Mouse (Mus musculus): ENCODE results near the gene Sema3a.

Sema3a gene

DNA sequence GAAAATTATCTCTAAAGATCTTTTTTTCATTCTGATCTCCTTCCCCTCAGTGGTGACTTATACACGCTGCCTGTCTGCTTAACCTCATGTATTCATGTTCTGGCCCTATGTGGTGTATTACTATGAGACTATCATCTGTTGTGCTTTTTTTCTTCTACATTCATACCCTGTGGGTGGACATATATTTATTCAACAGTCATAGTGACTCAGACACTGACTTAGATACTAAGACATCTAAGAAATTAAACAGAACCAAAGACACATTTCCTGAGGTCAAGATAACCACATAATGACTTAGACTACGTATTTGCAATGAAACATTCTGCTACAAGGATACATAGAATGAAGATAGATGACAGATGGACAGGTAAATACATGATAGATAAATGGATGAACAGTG lies 239.9 kb downstream of the Sema3a start:
- TF ChIP-seq GATA4 (IDR thresholded peaks at IDR 0.05; ENCODE audit: insufficient replicate concordance, low read length) = no peak

DNA sequence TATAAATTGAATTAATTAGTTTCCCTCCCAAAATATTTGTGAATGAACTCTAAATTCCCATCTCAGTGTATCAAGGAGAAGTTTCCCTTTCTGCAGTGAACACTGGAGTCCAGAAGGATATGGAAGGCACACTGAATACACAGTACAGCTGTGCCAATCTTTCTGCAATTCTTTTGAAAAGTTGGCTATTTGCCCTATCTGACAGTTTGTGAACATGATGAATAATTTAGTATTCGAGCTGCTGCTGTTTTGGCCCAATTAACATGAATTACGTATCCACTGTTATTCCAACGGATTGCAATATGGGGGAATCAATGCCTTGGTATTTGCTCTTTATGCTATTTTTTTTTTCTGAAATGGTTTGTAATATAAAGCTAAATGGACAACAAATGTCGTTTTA lies 254.0 kb downstream of the Sema3a start:
- no peak for TF ChIP-seq GATA4 (IDR thresholded peaks at IDR 0.05; ENCODE audit: insufficient replicate concordance, low read length)

DNA sequence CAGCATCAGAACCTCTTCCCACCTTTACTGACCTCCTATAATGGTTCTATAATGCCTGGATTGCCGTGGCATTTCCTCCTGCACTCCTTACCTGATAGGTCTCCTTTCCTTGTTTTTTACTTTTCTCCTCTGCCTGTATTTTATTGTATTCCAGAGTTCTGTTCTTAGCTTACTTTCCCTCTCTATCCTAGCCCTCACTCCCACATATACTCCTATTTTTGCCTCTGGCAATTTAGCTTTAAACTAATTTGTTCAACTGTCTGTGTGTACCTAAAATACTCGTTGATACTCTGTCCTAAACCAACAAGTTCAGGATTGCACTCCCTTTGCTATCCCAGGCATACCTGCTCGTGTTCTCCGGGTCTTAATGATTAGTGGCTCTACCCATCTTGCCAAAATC lies 258.8 kb downstream of the Sema3a start:
- TF ChIP-seq GATA4 (IDR thresholded peaks at IDR 0.05; ENCODE audit: insufficient replicate concordance, low read length) = no peak

DNA sequence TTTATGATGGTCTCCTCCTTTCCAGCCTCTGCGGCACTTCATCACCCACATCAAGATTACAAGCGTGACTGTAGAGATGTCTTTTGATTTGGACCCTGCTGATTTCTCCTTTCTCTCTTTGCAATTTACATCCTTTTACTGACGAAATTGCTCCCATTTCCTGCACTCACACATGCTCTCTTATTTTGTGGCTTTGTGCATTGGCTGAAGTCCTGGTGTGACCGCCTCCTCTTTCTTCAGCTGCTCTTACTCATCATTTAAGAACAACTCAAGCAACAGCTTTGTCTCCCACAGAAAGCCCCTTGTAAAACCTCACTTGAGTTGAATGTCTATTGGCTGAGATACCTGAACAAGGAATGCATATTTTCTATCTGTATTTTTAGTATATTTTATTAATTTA lies 259.5 kb downstream of the Sema3a start:
- no peak for TF ChIP-seq GATA4 (IDR thresholded peaks at IDR 0.05; ENCODE audit: insufficient replicate concordance, low read length)

DNA sequence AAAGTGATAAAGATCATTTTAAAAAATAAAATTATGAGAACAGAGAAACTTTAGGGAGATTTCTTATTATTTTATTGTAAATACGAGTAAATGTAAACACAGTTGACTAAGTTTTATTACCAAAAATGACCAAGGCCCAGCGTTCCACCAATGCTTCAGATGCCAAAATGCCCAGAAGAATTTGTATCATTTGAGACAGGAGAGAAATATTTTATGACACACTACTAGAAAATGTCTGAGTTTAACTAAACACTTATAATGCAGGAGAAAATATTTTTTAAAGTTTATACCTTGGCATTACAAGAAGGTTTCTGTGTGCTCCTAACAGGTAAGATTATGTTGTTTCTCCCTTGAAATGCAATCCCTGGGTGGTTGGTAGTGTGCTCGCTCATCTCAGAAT lies 261.4 kb downstream of the Sema3a start:
- TF ChIP-seq GATA4 (IDR thresholded peaks at IDR 0.05; ENCODE audit: insufficient replicate concordance, low read length) = no peak

GRCm38 (mm10) chr5:13387679-13388078 lies 262.5 kb downstream of the Sema3a start:
- TF ChIP-seq GATA4 (IDR thresholded peaks at IDR 0.05; ENCODE audit: insufficient replicate concordance, low read length) = no peak

- TF ChIP-seq GATA4 (IDR thresholded peaks at IDR 0.05; ENCODE audit: insufficient replicate concordance, low read length) = no peak
Measured at GRCm38 (mm10) chr5:13389995-13390394, 264.8 kb downstream of the Sema3a start.

DNA sequence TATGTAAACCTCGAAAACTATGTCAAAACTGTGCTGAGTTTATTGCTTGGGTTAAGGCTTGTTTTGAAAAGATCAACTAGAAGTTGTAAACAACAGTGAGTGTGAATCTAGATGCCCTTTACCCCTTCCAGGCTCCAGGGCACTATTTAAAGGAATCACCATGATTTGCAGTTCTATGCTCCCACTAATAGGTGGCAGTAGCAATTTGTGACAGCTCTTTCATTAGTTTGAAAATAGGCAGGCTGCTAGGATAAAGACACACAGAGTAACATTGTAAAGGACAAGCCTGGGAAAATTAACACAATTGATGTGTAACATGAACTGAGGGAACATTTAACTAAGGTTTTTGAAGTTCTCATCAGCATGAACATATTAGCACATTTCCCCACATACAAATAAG lies 280.2 kb downstream of the Sema3a start:
- TF ChIP-seq GATA4 (IDR thresholded peaks at IDR 0.05; ENCODE audit: insufficient replicate concordance, low read length) = no peak

DNA sequence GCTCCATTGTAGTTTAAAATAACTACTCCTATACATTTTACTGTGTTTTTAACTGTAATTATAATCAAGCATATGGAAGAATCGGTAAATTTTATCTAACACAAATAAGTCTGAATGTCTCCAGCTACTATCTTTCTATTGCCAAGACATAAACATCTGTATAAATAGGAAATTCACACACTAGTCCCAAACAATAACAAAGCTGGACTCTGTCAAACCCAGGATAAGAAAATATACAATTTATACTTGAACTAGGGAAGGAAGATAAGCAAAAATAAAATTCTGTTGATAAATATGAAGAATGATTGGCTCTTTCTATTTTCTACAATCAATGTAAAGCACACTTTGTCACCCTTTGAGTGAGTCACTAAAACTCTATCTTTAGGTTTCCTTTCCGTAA lies 280.9 kb downstream of the Sema3a start:
- TF ChIP-seq GATA4 (IDR thresholded peaks at IDR 0.05; ENCODE audit: insufficient replicate concordance, low read length) = no peak

- TF ChIP-seq GATA4 (IDR thresholded peaks at IDR 0.05; ENCODE audit: insufficient replicate concordance, low read length) = no peak
Measured at GRCm38 (mm10) chr5:13411920-13412319, 286.7 kb downstream of the Sema3a start.

DNA sequence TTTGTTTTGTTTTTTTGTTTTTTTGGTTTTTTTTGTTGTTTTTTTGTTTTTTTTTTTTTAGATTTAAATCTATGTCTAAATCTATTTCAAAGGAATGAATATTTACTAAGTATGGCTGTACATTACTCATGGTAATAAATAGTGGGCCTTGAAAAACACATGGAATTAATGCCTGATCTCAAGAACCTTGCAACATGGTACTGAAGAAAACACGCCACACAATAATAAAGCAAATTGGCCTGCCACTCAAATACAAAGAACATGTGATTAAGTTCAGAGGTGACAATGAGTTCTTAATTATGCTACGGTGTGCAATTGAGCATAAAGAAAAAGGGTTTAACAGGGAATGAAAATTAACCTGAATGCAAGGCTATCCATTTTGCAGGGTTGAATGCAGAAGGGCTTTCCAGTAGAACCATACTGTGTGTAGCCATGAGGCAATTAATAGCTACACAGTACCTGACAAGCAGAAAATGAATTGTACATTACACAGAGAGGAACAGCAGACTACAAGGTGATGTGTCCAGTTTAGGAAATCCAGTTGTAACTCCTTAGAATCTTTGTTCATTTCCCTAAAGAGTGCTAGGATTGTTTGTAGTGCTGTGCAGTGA lies 288.8 kb downstream of the Sema3a start:
- TF ChIP-seq GATA4 (IDR thresholded peaks at IDR 0.05; ENCODE audit: insufficient replicate concordance, low read length) = no peak

GRCm38 (mm10) chr5:13416960-13417710 lies 291.9 kb downstream of the Sema3a start:
- no peak for TF ChIP-seq GATA4 (IDR thresholded peaks at IDR 0.05; ENCODE audit: insufficient replicate concordance, low read length)

DNA sequence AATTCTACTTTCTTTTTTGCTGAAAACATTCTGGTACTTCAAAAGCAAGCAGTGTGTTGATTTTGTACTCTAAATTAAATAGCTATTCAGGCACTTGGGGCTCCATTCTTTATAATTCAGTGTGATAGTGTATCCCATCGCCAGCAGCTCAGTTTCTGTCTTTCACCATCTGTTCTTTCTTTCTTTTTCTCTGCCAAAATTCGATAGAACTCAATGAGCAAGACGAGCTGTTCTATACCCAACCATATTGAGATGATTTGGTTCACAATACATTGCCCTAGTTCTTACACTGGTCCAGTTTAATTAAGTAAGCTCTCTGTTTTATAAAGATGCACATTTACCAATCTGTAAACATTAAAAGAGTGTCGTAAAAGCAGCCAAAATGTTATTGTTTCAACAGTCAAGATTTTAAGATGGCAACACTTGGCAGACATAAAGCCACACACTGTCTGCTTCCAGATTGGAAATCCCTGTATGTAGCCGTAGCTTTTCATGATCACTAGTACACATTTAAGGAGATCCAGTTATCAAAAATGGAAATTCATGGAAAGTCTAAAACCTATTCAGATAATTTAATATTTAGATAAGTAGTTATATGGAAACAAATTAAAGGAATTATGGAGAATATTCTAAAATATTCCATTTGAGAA lies 296.2 kb downstream of the Sema3a start:
- TF ChIP-seq GATA4 (IDR thresholded peaks at IDR 0.05; ENCODE audit: insufficient replicate concordance, low read length) = no peak

DNA sequence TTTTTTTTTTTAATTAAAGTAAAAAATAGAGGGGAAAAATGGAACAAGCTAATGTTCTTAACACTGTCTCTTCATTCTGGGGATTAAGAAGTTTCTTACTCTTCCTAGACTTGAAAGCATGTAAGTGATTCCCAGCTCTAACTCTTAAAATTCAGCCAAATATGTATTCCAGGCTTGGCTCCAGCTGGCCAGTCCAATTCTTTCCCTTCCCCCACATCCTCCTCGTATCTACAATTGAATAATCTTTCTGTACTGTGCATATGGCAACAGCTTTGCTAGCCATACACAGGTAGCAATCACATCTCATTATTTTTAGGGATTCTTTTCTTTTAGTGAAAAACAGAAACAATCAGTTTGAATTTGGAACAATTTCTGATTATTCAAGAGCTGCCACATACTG lies 303.5 kb downstream of the Sema3a start:
- no peak for TF ChIP-seq GATA4 (IDR thresholded peaks at IDR 0.05; ENCODE audit: insufficient replicate concordance, low read length)

DNA sequence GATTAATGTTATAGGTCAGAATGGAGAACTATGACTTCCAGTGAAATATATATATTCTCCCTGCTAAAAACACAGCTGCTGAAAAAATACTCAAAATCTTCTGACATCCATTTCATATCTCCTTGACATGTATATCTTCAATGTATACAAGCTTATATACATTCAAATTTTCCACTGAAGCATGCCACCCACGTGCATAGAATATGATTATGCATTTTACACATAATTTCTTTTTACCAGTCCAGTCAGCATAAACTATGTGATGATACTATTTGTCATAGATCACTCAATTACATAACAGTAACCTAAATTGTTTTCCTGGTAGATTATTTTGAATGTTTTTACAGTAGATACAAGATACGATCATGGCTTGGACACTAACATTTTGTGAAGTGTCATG lies 306.6 kb downstream of the Sema3a start:
- no peak for TF ChIP-seq GATA4 (IDR thresholded peaks at IDR 0.05; ENCODE audit: insufficient replicate concordance, low read length)

GRCm38 (mm10) chr5:13432574-13432973 lies 307.4 kb downstream of the Sema3a start:
- TF ChIP-seq GATA4 (IDR thresholded peaks at IDR 0.05; ENCODE audit: insufficient replicate concordance, low read length) = no peak

Data from liver, adult (tissue).